ENCODE assay signal across 18 mouse cellular contexts in the genomic region with DNA sequence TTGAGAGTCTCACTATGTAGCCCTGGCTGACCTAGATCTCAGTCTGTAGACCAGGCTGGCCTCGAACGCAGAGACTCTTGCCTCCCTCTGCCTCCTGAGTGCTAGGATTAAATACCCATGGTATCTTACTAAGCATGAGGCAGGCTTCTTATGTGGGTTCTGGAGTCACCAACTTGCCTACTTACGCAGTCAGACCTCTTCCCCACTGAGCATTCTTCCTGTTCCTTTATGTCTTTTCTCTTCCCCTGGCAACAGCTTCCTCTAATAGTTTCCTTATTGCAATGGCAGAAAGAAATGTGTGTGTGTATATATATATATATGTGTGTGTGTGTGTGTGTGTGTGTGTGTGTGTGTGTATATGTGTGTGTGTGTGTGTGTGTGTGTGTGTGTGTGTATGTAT.
DNase-seq lines count a peak whose midpoint lies in the region; ATAC-seq and TF ChIP-seq lines count a peak whose summit lies in the region.
"Had no signal": no experiment of that assay in that cellular context is flagged by ENCODE, and none has a peak within 500 bp of the region (broad histone marks: within the 10 kb centered on the region; RNA-seq: fewer than 3 reads in every experiment).

No protein-coding gene starts in this region.

- peaks cover 56% of the 10 kb centered on the region for H3K4me1 ChIP-seq in hindbrain, embryonic 10.5 days (replicated peaks)
- peaks cover 14% of the 10 kb centered on the region for H3K4me1 ChIP-seq in hindbrain, embryonic 12.5 days
- H3K4me1 ChIP-seq in spleen, adult 2 months (ENCODE audit: control insufficient read depth, insufficient read depth, insufficient read length) = no peaks in the 10 kb centered on the region

- no peak for TF ChIP-seq POLR2A in spleen, adult 2 months (IDR thresholded peaks at IDR 0.05; ENCODE audit: low read depth, low read length)

- H3K4me2 ChIP-seq in hindbrain, embryonic 12.5 days (replicated peaks) = no peak overlapping the region
- H3K4me2 ChIP-seq: hindbrain, embryonic 15.5 days; limb, embryonic 13.5 days had no signal

- TF ChIP-seq CTCF in spleen, adult 2 months (IDR thresholded peaks at IDR 0.05; ENCODE audit: extremely low read depth, insufficient read depth, insufficient read length, insufficient replicate concordance) = no peak

- WGBS in hindbrain, embryonic 10.5 days = 80% methylated on average over 3 of the region's 3 CpGs
- WGBS in hindbrain, embryonic 12.5 days = 68% methylated on average over 3 of the region's 3 CpGs
- 55% methylated on average over 3 of the region's 3 CpGs for WGBS in spleen, adult 2 months

- no peak overlapping the region for H3K9ac ChIP-seq in hindbrain, embryonic 12.5 days
- H3K9ac ChIP-seq: hindbrain, embryonic 15.5 days; limb, embryonic 13.5 days had no signal

- H3K27me3 ChIP-seq in hindbrain, embryonic 10.5 days (ENCODE audit: insufficient read depth, poor library complexity, severe bottlenecking) = peaks cover 31% of the 10 kb centered on the region
- H3K27me3 ChIP-seq in hindbrain, embryonic 12.5 days = peaks cover 13% of the 10 kb centered on the region; the same call in 1 of the 2 replicates
- H3K27me3 ChIP-seq in spleen, adult 2 months (ENCODE audit: control insufficient read depth, insufficient read depth, low read length) = no peaks in the 10 kb centered on the region
- H3K27me3 ChIP-seq: CH12.LX; limb, embryonic 13.5 days had no signal

- H3K9me3 ChIP-seq in hindbrain, embryonic 10.5 days = no peaks in the 10 kb centered on the region
- no peaks in the 10 kb centered on the region for H3K9me3 ChIP-seq in hindbrain, embryonic 12.5 days (replicated peaks)
- H3K9me3 ChIP-seq: hindbrain, embryonic 15.5 days; limb, embryonic 13.5 days had no signal

- no peak overlapping the region for H3K4me3 ChIP-seq in hindbrain, embryonic 10.5 days
- no peak overlapping the region for H3K4me3 ChIP-seq in hindbrain, embryonic 12.5 days
- H3K4me3 ChIP-seq in spleen, adult 2 months (ENCODE audit: extremely low read depth, insufficient read depth, insufficient read length) = no peak overlapping the region
- H3K4me3 ChIP-seq: hindbrain, embryonic 15.5 days; limb, embryonic 13.5 days had no signal

- no peak for DNase-seq in hindbrain, embryonic 10.5 days (ENCODE audit: low spot score)
- no peak for DNase-seq in spleen, adult 2 months (ENCODE audit: low read depth in 1 of 2, low spot score in 2 of 2)
- DNase-seq in spleen, postnatal 36 days (ENCODE audit: low spot score in 2 of 2) = no peak
- no peak for DNase-seq in layer of hippocampus, adult 8-10 months (ENCODE audit: low spot score in 2 of 2)
- DNase-seq in testis, postnatal 10 days (ENCODE audit: low spot score) = no peak
- DNase-seq: adrenal gland, postnatal 10 days; cerebellum, adult 11 months; embryo, embryonic 11 days; gastrocnemius, postnatal 10 days; kidney, adult 9 months; layer of hippocampus, postnatal 36 days; retina, postnatal 1 day; thymus, postnatal 4 days had no signal

- H3K36me3 ChIP-seq in hindbrain, embryonic 10.5 days = no peaks in the 10 kb centered on the region
- H3K36me3 ChIP-seq in hindbrain, embryonic 12.5 days = no peaks in the 10 kb centered on the region
- H3K36me3 ChIP-seq in spleen, adult 2 months (ENCODE audit: control insufficient read depth, insufficient read depth, low read length) = no peaks in the 10 kb centered on the region
- H3K36me3 ChIP-seq: hindbrain, embryonic 15.5 days; limb, embryonic 13.5 days had no signal

- peak overlapping the region; percentile 72; the same call in 1 of the 2 replicates for H3K27ac ChIP-seq in hindbrain, embryonic 10.5 days
- H3K27ac ChIP-seq in hindbrain, embryonic 12.5 days = no peak overlapping the region
- peak overlapping the region; percentile 33 for H3K27ac ChIP-seq in spleen, adult 2 months (ENCODE audit: insufficient read depth, low read length)
- H3K27ac ChIP-seq: hindbrain, embryonic 15.5 days; limb, embryonic 13.5 days had no signal

- ATAC-seq in hindbrain, embryonic 12.5 days (ENCODE audit: low FRiP score) = no peak
- ATAC-seq in hematopoietic stem cell, adult 5-6 weeks (replicated peaks in 1 of 2; ENCODE audit: insufficient read depth in 1 of 2, low FRiP score in 2 of 2, low TSS enrichment in 1 of 2, low read depth in 1 of 2, poor library complexity in 2 of 2, severe bottlenecking in 2 of 2) = peak; percentile 50 to 53; a peak in 3 of 4 replicates
